Mouse (Mus musculus) pancreas, adult 10 weeks (tissue): ENCODE data around the gene Tmem196. TPM values are rescaled to one million over a fixed set of nuclear protein-coding genes. Genes with fewer than 3 reads are reported as not detected.

ENCODE experiments used
- polyA plus RNA-seq: library from polyadenylated mRNA; stranded (reverse); fragments of 350-450 nt; fragmentation: Illumina TruSeq; extraction: RNeasy Lipid Tissue Mini Kit (QIAGEN cat#74804); gene quantifications from one replicate; pipeline ENCODE4 v1.2.3, GENCODE M21; 2015; ENCODE audit warnings: low read depth, low replicate concordance; ENCODE audit not compliant: insufficient read depth

Gene Tmem196
- polyA plus RNA-seq, result not detected

GRCm38 (mm10) chr12:119945589-119946310 lies at the start of gene Tmem196:
Gene Tmem196, plus strand, starts transcription at chr12:119945822.

